17 mouse cellular contexts compared by ENCODE assay signal in genomic region chr17:34098709-34099479, GRCm38 (mm10). TPM values are rescaled to one million over a fixed set of nuclear protein-coding genes. Genes with fewer than 3 reads are reported as not detected.
A peak's percentile ranks its signal among the peaks of the same experiment; 100 is the strongest.
DNase-seq lines count a peak whose midpoint lies in the region; ATAC-seq and TF ChIP-seq lines count a peak whose summit lies in the region.
"Had no signal": no experiment of that assay in that cellular context is flagged by ENCODE, and none has a peak within 500 bp of the region (broad histone marks: within the 10 kb centered on the region; RNA-seq: fewer than 3 reads in every experiment).

No protein-coding gene starts in this region.

- TF ChIP-seq CTCF in lung, postnatal 0 days (IDR thresholded peaks at IDR 0.05): no peak

- no peaks in the 10 kb centered on the region for H3K9me3 ChIP-seq in embryonic facial prominence, embryonic 14.5 days (ENCODE audit: control insufficient read depth, low read length)
- H3K9me3 ChIP-seq in embryonic facial prominence, embryonic 10.5 days: peaks cover 6% of the 10 kb centered on the region; the same call in 1 of the 2 replicates
- no peaks in the 10 kb centered on the region for H3K9me3 ChIP-seq in lung, postnatal 0 days (ENCODE audit: low read length)
- H3K9me3 ChIP-seq in intestine, embryonic 16.5 days (ENCODE audit: control insufficient read depth, low read length): no peaks in the 10 kb centered on the region
- no peaks in the 10 kb centered on the region for H3K9me3 ChIP-seq in hindbrain, embryonic 11.5 days (ENCODE audit: control insufficient read depth, low read length)
- H3K9me3 ChIP-seq: heart, embryonic 15.5 days; hindbrain, embryonic 10.5 days; midbrain, embryonic 15.5 days; stomach, embryonic 15.5 days had no signal

- H3K4me2 ChIP-seq in embryonic facial prominence, embryonic 14.5 days (ENCODE audit: low read depth, low read length): no peak overlapping the region
- no peak overlapping the region for H3K4me2 ChIP-seq in lung, postnatal 0 days (replicated peaks; ENCODE audit: low read depth, low read length)
- H3K4me2 ChIP-seq in intestine, embryonic 16.5 days (ENCODE audit: low read depth, low read length): no peak overlapping the region
- no peak overlapping the region for H3K4me2 ChIP-seq in hindbrain, embryonic 11.5 days (replicated peaks; ENCODE audit: low read depth, low read length)
- H3K4me2 ChIP-seq: heart, embryonic 15.5 days; midbrain, embryonic 15.5 days; stomach, embryonic 15.5 days had no signal

- no peaks in the 10 kb centered on the region for H3K27me3 ChIP-seq in embryonic facial prominence, embryonic 14.5 days (replicated peaks; ENCODE audit: control insufficient read depth, insufficient read depth, low read length)
- H3K27me3 ChIP-seq in embryonic facial prominence, embryonic 10.5 days (replicated peaks; ENCODE audit: low read depth, poor library complexity, severe bottlenecking): peaks cover 8% of the 10 kb centered on the region; the same call in 1 of the 2 replicates
- H3K27me3 ChIP-seq in lung, postnatal 0 days (replicated peaks; ENCODE audit: insufficient read depth, low read length): no peaks in the 10 kb centered on the region
- H3K27me3 ChIP-seq in intestine, embryonic 16.5 days (replicated peaks; ENCODE audit: control insufficient read depth, insufficient read depth, low read length): no peaks in the 10 kb centered on the region
- no peaks in the 10 kb centered on the region for H3K27me3 ChIP-seq in splenic B cell, adult 2 months (ENCODE audit: control insufficient read depth, insufficient read depth, low read length, poor library complexity, severe bottlenecking)
- no peaks in the 10 kb centered on the region for H3K27me3 ChIP-seq in hindbrain, embryonic 11.5 days (ENCODE audit: control insufficient read depth, insufficient read depth, low read length)
- H3K27me3 ChIP-seq: heart, embryonic 15.5 days; midbrain, embryonic 15.5 days; stomach, embryonic 15.5 days had no signal

- ATAC-seq in embryonic facial prominence, embryonic 14.5 days (ENCODE audit: low read depth): peak; percentile 41; the same call in 1 of the 2 replicates
- ATAC-seq in lung, postnatal 0 days: peak; percentile 82
- peak; percentile 43; the same call in 1 of the 2 replicates for ATAC-seq in intestine, embryonic 16.5 days
- ATAC-seq in hindbrain, embryonic 11.5 days (ENCODE audit: low FRiP score): no peak
- ATAC-seq: forebrain, embryonic 16.5 days; inflammation-experienced regulatory T-cells, adult 6 months; midbrain, embryonic 15.5 days had no signal

- H3K36me3 ChIP-seq in embryonic facial prominence, embryonic 14.5 days (ENCODE audit: control insufficient read depth, insufficient read depth, low read length): no peaks in the 10 kb centered on the region
- H3K36me3 ChIP-seq in embryonic facial prominence, embryonic 10.5 days (replicated peaks): no peaks in the 10 kb centered on the region
- no peaks in the 10 kb centered on the region for H3K36me3 ChIP-seq in lung, postnatal 0 days (ENCODE audit: insufficient read depth, low read length)
- no peaks in the 10 kb centered on the region for H3K36me3 ChIP-seq in intestine, embryonic 16.5 days (ENCODE audit: control insufficient read depth, insufficient read depth, low read length)
- peaks cover 15% of the 10 kb centered on the region for H3K36me3 ChIP-seq in splenic B cell, adult 2 months (ENCODE audit: control insufficient read depth, insufficient read depth, low read length, poor library complexity, severe bottlenecking)
- no peaks in the 10 kb centered on the region for H3K36me3 ChIP-seq in hindbrain, embryonic 11.5 days (ENCODE audit: control insufficient read depth, insufficient read depth, low read length)
- H3K36me3 ChIP-seq: heart, embryonic 15.5 days; hindbrain, embryonic 10.5 days; midbrain, embryonic 15.5 days; stomach, embryonic 15.5 days had no signal

- H3K4me3 ChIP-seq in embryonic facial prominence, embryonic 14.5 days (ENCODE audit: low read depth, low read length): no peak overlapping the region
- H3K4me3 ChIP-seq in embryonic facial prominence, embryonic 10.5 days: no peak overlapping the region
- no peak overlapping the region for H3K4me3 ChIP-seq in lung, postnatal 0 days (ENCODE audit: low read depth, low read length)
- H3K4me3 ChIP-seq in intestine, embryonic 16.5 days (ENCODE audit: low read length): no peak overlapping the region
- no peak overlapping the region for H3K4me3 ChIP-seq in hindbrain, embryonic 11.5 days (ENCODE audit: low read depth, low read length)
- H3K4me3 ChIP-seq: heart, embryonic 15.5 days; hindbrain, embryonic 10.5 days; midbrain, embryonic 15.5 days; stomach, embryonic 15.5 days had no signal

- TF ChIP-seq EP300 in lung, postnatal 0 days (IDR thresholded peaks at IDR 0.05): no peak

- no peak for DNase-seq in embryonic facial prominence, embryonic 14.5 days (ENCODE audit: low spot score)
- no peak for DNase-seq in embryonic facial prominence, embryonic 10.5 days (ENCODE audit: low spot score)
- DNase-seq in lung, postnatal 0 days (ENCODE audit: low spot score): peak; percentile 56
- DNase-seq in lung, postnatal 14 days: no peak
- DNase-seq in splenic B cell, adult 2 months (ENCODE audit: low read depth, low spot score): peak; percentile 68
- no peak for DNase-seq in hindbrain, embryonic 11.5 days (ENCODE audit: low spot score)
- DNase-seq in left cerebral cortex, adult 9 months (ENCODE audit: low spot score in 2 of 2): no peak
- DNase-seq: cerebellum, adult 11 months; heart, adult 18-20 months had no signal

- H3K9ac ChIP-seq in embryonic facial prominence, embryonic 14.5 days (ENCODE audit: low read depth, low read length): no peak overlapping the region
- no peak overlapping the region for H3K9ac ChIP-seq in lung, postnatal 0 days (replicated peaks; ENCODE audit: low read depth)
- H3K9ac ChIP-seq in intestine, embryonic 16.5 days (ENCODE audit: low read depth, low read length): no peak overlapping the region
- no peak overlapping the region for H3K9ac ChIP-seq in hindbrain, embryonic 11.5 days (ENCODE audit: low read depth, low read length)
- H3K9ac ChIP-seq: heart, embryonic 15.5 days; midbrain, embryonic 15.5 days; stomach, embryonic 15.5 days had no signal

- no peak overlapping the region for H3K27ac ChIP-seq in embryonic facial prominence, embryonic 14.5 days (replicated peaks; ENCODE audit: low read depth, low read length)
- H3K27ac ChIP-seq in embryonic facial prominence, embryonic 10.5 days (replicated peaks): no peak overlapping the region
- no peak overlapping the region for H3K27ac ChIP-seq in lung, postnatal 0 days (ENCODE audit: low read length)
- H3K27ac ChIP-seq in intestine, embryonic 16.5 days (ENCODE audit: low read length): no peak overlapping the region
- no peak overlapping the region for H3K27ac ChIP-seq in hindbrain, embryonic 11.5 days (ENCODE audit: low read depth, low read length)
- H3K27ac ChIP-seq: heart, embryonic 15.5 days; hindbrain, embryonic 10.5 days; midbrain, embryonic 15.5 days; stomach, embryonic 15.5 days had no signal

- H3K4me1 ChIP-seq in embryonic facial prominence, embryonic 14.5 days (ENCODE audit: control insufficient read depth, insufficient read depth, low read length): no peaks in the 10 kb centered on the region
- peaks cover 4% of the 10 kb centered on the region for H3K4me1 ChIP-seq in embryonic facial prominence, embryonic 10.5 days
- H3K4me1 ChIP-seq in lung, postnatal 0 days (ENCODE audit: insufficient read depth, low read depth, low read length): no peaks in the 10 kb centered on the region
- peaks cover 4% of the 10 kb centered on the region; the same call in 1 of the 2 replicates for H3K4me1 ChIP-seq in intestine, embryonic 16.5 days (ENCODE audit: control insufficient read depth, insufficient read depth, low read length)
- no peaks in the 10 kb centered on the region for H3K4me1 ChIP-seq in hindbrain, embryonic 11.5 days (replicated peaks; ENCODE audit: control insufficient read depth, insufficient read depth, low read length)
- H3K4me1 ChIP-seq: stomach, embryonic 15.5 days had no signal

- WGBS in embryonic facial prominence, embryonic 14.5 days: 49% methylated on average over 10 of the region's 10 CpGs
- WGBS in embryonic facial prominence, embryonic 10.5 days: 63% methylated on average over 10 of the region's 10 CpGs
- 28% methylated on average over 10 of the region's 10 CpGs for WGBS in lung, postnatal 0 days
- 33% methylated on average over 10 of the region's 10 CpGs for WGBS in intestine, embryonic 16.5 days
- WGBS in hindbrain, embryonic 11.5 days: 64% methylated on average over 10 of the region's 10 CpGs

RNA-seq across cellular contexts. Expression of gene H2-Oa, which starts 6.8 kb away (rescaled TPM):
- 0.36 and 0.76 TPM in 2 replicates for polyA plus RNA-seq in embryonic facial prominence, embryonic 14.5 days (2014; fragmentation: Nextera tagmentation; extraction: Ambion mirVana)
- 0.31 and 0.69 TPM in 2 replicates for polyA plus RNA-seq in embryonic facial prominence, embryonic 10.5 days (2016; fragmentation: Nextera tagmentation; extraction: Ambion mirVana)
- polyA plus RNA-seq in lung, postnatal 0 days (2015; fragmentation: Nextera tagmentation; extraction: Ambion mirVana): 0.48 and 1.1 TPM in 2 replicates
- polyA plus RNA-seq in intestine, embryonic 16.5 days (2015; fragmentation: Nextera tagmentation; extraction: Ambion mirVana): 0.62 and 0.95 TPM in 2 replicates
- 0.26 and 0.32 TPM in 2 replicates for polyA plus RNA-seq in hindbrain, embryonic 11.5 days (2014; fragmentation: Nextera tagmentation; extraction: Ambion mirVana)
- polyA plus RNA-seq: midbrain, embryonic 15.5 days had no signal

RNA-seq across cellular contexts. Expression of gene H2-DMa, which starts 20.4 kb away (rescaled TPM):
- polyA plus RNA-seq in embryonic facial prominence, embryonic 14.5 days (2014; fragmentation: Nextera tagmentation; extraction: Ambion mirVana): 13.6 and 14.9 TPM in 2 replicates
- polyA plus RNA-seq in embryonic facial prominence, embryonic 10.5 days (2016; fragmentation: Nextera tagmentation; extraction: Ambion mirVana): 4.2 and 4.8 TPM in 2 replicates
- polyA plus RNA-seq in lung, postnatal 0 days (2015; fragmentation: Nextera tagmentation; extraction: Ambion mirVana): 20.7 and 23.9 TPM in 2 replicates
- 13.4 and 15.3 TPM in 2 replicates for polyA plus RNA-seq in intestine, embryonic 16.5 days (2015; fragmentation: Nextera tagmentation; extraction: Ambion mirVana)
- 8.6 and 13.8 TPM in 2 replicates for polyA plus RNA-seq in hindbrain, embryonic 11.5 days (2014; fragmentation: Nextera tagmentation; extraction: Ambion mirVana)

RNA-seq across cellular contexts. Expression of gene Brd2, which starts 23.5 kb away (rescaled TPM):
- polyA plus RNA-seq in embryonic facial prominence, embryonic 14.5 days (2014; fragmentation: Nextera tagmentation; extraction: Ambion mirVana): 103 and 105 TPM in 2 replicates
- 141 and 144 TPM in 2 replicates for polyA plus RNA-seq in embryonic facial prominence, embryonic 10.5 days (2016; fragmentation: Nextera tagmentation; extraction: Ambion mirVana)
- polyA plus RNA-seq in lung, postnatal 0 days (2015; fragmentation: Nextera tagmentation; extraction: Ambion mirVana): 80.2 and 80.3 TPM in 2 replicates
- polyA plus RNA-seq in intestine, embryonic 16.5 days (2015; fragmentation: Nextera tagmentation; extraction: Ambion mirVana): 72.3 and 73.0 TPM in 2 replicates
- 113 and 159 TPM in 2 replicates for polyA plus RNA-seq in hindbrain, embryonic 11.5 days (2014; fragmentation: Nextera tagmentation; extraction: Ambion mirVana)

RNA-seq across cellular contexts. Expression of gene H2-DMb2, which starts 44.2 kb away (rescaled TPM):
- polyA plus RNA-seq in embryonic facial prominence, embryonic 14.5 days (2014; fragmentation: Nextera tagmentation; extraction: Ambion mirVana): 0.22 and 0.39 TPM in 2 replicates
- polyA plus RNA-seq in embryonic facial prominence, embryonic 10.5 days (2016; fragmentation: Nextera tagmentation; extraction: Ambion mirVana): 0.17 and 0.28 TPM in 2 replicates
- polyA plus RNA-seq in lung, postnatal 0 days (2015; fragmentation: Nextera tagmentation; extraction: Ambion mirVana): 1.8 and 2.2 TPM in 2 replicates
- 0.87 and 0.99 TPM in 2 replicates for polyA plus RNA-seq in intestine, embryonic 16.5 days (2015; fragmentation: Nextera tagmentation; extraction: Ambion mirVana)
- not detected in 2 replicates for polyA plus RNA-seq in hindbrain, embryonic 11.5 days (2014; fragmentation: Nextera tagmentation; extraction: Ambion mirVana)
- polyA plus RNA-seq: embryonic facial prominence, embryonic 11.5 days had no signal

RNA-seq across cellular contexts. Expression of gene H2-DMb1, which starts 54.0 kb away (rescaled TPM):
- polyA plus RNA-seq in embryonic facial prominence, embryonic 14.5 days (2014; fragmentation: Nextera tagmentation; extraction: Ambion mirVana): 2.8 and 4.3 TPM in 2 replicates
- 0.52 and 0.55 TPM in 2 replicates for polyA plus RNA-seq in embryonic facial prominence, embryonic 10.5 days (2016; fragmentation: Nextera tagmentation; extraction: Ambion mirVana)
- polyA plus RNA-seq in lung, postnatal 0 days (2015; fragmentation: Nextera tagmentation; extraction: Ambion mirVana): 6.9 and 7.2 TPM in 2 replicates
- 3.0 and 3.6 TPM in 2 replicates for polyA plus RNA-seq in intestine, embryonic 16.5 days (2015; fragmentation: Nextera tagmentation; extraction: Ambion mirVana)
- polyA plus RNA-seq in hindbrain, embryonic 11.5 days (2014; fragmentation: Nextera tagmentation; extraction: Ambion mirVana): 0.29 and 0.94 TPM in 2 replicates

Comparison
In these comparisons a context has a peak if more than half of its experiments do, and no peak if none do; other contexts are left out.
1. DNase-seq: peak in lung, postnatal 0 days (single experiment) and splenic B cell, adult 2 months (single experiment); none in embryonic facial prominence, embryonic 14.5 days (single experiment), embryonic facial prominence, embryonic 10.5 days (single experiment), lung, postnatal 14 days (single experiment), hindbrain, embryonic 11.5 days (single experiment) and left cerebral cortex, adult 9 months (0 of 2).